Mouse (Mus musculus) cerebellum, adult 2 months (tissue): ENCODE measurements around the gene Myh2.

Experiments
- CTCF ChIP-seq: fragments of 200-500 bp; IDR thresholded peaks from 2 replicates; pipeline ENCODE4 v1.5.1; 2011; ENCODE audit warnings: low read depth, mild to moderate bottlenecking, control low read depth, low read length, moderate library complexity, borderline replicate concordance; ENCODE audit not compliant: insufficient read depth
- POLR2A ChIP-seq: fragments of 200-500 bp; IDR thresholded peaks from 2 replicates; pipeline ENCODE4 v1.6.1; 2011; ENCODE audit warnings: low read length, control low read depth, borderline replicate concordance; ENCODE audit not compliant: insufficient read depth

DNA sequence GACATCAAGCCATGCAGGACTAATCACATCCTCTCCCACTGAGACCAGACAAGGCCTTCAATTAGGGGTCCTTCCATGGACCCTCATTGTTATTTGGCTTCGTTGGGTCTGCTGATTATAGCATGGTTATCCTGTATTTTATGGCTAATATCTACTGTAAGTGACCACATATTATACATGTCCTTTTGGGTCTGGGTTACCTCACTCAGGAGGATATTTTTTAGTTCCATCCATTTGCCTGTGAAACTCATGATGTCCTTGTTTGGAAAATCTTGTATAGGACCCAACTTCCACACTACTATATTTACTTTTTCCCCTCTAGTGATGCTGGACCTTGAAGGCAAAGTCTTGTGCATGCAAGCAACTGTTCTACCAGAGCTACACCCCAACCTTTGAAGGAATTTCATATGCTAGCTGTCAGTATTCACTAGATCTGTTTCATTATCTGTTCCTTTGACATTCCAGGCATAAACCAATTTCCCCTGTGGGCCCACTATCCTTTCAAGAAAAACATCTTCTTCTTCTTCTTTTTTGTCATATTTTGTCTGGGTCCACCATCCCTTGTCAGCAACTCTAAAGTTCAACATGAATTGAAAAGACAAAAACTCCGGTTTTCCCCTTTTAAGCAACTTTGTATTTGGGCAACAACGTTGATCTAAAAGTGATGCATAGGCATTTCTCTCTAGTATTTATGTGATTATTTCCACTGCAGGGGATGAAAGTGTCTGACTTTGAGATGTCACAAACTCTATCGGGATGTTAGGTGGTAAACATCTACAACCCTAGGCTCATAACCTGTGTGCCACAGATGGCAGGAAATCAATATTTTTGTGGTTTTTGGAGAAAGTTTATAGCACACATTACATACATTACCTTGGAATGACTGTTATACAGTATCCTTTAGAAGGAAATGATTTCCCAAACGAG lies 25.1 kb upstream of the Myh2 start:
- TF ChIP-seq CTCF (no peak), POLR2A (no peak)
